Mouse (Mus musculus): ENCODE data around the gene Fam13c. TPM values are rescaled to one million over a fixed set of nuclear protein-coding genes. Genes with fewer than 3 reads are reported as not detected.
A peak's percentile ranks its signal among the peaks of the same experiment; 100 is the strongest.
"Not testable (repeated sequence)": the region's sequence is repeated elsewhere in the genome, so short reads cannot be mapped to it uniquely, and the experiment has no call there.

Gene Fam13c
- 5.4 and 8.5 TPM in 2 replicates for polyA plus RNA-seq (2016; fragmentation: Nextera tagmentation; extraction: Ambion mirVana)

DNA sequence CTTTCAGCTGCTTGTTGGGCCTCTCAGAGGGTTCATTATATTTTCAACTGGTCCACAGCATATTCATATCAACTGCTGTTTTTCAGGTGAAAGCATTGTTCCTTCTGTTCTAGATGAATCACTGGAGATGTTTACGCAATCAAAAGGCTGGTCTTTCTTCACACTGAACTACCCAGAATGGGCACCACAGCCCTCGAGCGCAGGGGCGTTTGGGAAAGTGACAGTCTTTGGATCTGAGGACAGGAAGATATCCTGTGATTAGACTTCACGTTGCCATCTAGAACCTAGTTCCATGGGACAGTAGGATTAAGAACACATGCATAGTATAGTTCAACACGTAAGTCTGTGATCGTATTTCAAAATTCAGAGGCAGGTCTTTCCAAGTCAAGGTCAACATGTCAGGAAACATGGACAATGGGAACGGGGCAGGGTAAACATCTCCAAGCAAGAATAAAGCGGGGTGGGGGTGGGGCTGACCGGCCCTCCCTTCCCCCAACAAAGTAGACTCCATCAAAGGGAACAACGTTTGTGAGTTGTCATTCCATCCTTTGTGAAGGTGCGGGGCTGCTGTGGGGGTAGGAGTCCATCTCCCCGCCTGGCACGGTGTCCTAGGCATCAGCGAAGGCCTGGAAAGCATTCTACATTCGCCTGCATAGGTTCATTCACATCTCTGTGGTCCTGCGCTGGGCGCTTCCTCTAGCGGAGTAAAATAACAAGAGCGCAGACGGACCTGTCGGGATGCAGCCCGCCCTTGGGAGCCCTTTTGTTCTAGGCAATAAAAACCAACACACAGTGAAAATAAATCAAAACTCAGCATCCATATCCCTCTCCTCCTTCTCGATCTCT lies at the start of gene Fam13c:
Gene Fam13c (plus strand): TSS at position 806 of the 846 bp plus-strand sequence.
- no peaks in the 10 kb centered on the region for H3K36me3 ChIP-seq (replicated peaks)
- peak within 1 kb of the TSS; percentile 92 for H3K27ac ChIP-seq (replicated peaks)
- H3K27me3 ChIP-seq (replicated peaks; ENCODE audit: low read depth, poor library complexity, severe bottlenecking) = peaks cover 6% of the 10 kb centered on the region; the same call in 1 of the 2 replicates
- peak; percentile 56 for DNase-seq (ENCODE audit: low spot score)
- peak within 1 kb of the TSS; percentile 82 for H3K4me3 ChIP-seq
- no peaks in the 10 kb centered on the region for H3K9me3 ChIP-seq
- H3K4me1 ChIP-seq = peaks cover 17% of the 10 kb centered on the region
- 10% methylated on average over 24 of the region's 24 CpGs for WGBS

DNA sequence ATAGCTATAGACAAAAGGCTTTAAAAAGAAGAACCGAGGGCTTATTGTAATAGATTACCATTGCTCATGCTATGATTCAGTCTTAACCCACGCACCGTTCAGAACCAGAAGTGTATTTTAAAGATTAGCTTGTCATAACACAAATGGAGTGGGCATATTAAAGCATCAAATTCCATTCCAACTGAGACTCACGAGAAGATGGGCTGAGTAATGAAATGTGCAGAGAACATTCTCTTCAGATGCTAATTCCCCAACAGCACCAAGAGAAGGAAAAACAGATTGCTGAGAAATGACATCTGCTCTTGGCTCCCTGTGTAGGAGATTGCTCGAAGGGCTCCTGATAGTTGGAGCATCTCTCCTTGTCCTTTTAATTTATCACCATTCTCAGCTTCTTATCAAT lies 44.4 kb upstream of the Fam13c start:
- Histone ChIP-seq H3K9me3 (peaks cover 23% of the 10 kb centered on the region), H3K36me3 (replicated peaks) (no peaks in the 10 kb centered on the region), H3K27me3 (replicated peaks; ENCODE audit: low read depth, poor library complexity, severe bottlenecking) (no peaks in the 10 kb centered on the region), H3K4me3 (no peak overlapping the region), H3K4me1 (no peaks in the 10 kb centered on the region), H3K27ac (replicated peaks) (no peak overlapping the region)
- no peak for DNase-seq (ENCODE audit: low spot score)
- 91% methylated on average over 5 of the region's 5 CpGs for WGBS

DNA sequence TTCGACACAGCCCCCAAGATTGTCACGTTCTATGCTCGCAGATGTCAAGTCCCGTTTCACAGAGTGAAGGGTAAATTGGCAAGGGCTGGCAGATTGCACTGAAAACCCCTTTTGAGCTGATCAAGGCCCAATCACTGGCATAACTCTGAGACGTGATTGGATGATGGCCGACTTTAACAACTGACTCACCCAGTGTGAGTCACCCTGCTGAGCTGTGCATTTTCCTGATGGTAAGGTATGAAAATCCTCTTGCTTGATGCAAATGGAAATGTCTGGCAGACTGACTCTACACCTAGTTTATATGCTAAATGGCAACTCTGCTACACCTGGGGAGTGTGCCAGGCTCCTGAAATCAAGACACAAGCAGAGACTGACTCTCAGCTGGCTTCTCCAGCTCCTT lies 42.1 kb upstream of the Fam13c start:
- no peaks in the 10 kb centered on the region for H3K4me1 ChIP-seq
- H3K27ac ChIP-seq (replicated peaks) = no peak overlapping the region
- WGBS = 88% methylated on average over 6 of the region's 6 CpGs

DNA sequence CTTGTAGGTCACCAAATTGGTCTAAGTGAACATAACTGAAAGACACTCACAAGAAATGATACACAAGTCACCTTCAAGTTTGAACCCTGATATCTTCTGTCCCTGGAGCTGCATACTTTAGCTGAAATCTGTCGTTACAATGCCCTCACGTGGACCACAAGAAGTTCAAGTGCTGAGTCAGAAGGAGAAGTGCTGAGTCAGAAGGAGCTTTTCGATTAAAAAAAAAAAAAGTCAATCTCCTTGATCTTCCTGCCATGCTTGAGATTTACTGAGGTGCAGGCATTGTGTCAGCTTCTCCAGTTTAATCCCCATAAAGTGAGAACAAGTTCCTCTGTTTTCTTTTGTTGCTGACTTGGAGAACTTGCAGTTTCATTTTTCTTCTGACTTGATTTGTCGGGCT lies 38.3 kb upstream of the Fam13c start:
- Histone ChIP-seq H3K4me3 (no peak overlapping the region), H3K4me1 (no peaks in the 10 kb centered on the region), H3K27me3 (replicated peaks; ENCODE audit: low read depth, poor library complexity, severe bottlenecking) (no peaks in the 10 kb centered on the region), H3K9me3 (no peaks in the 10 kb centered on the region), H3K27ac (replicated peaks) (no peak overlapping the region), H3K36me3 (replicated peaks) (no peaks in the 10 kb centered on the region)
- 81% methylated on average over 4 of the region's 4 CpGs for WGBS
- DNase-seq (ENCODE audit: low spot score) = no peak

More for the DNA sequence above, 42.1 kb upstream of the Fam13c start:
- H3K4me3 ChIP-seq = no peak overlapping the region
- no peaks in the 10 kb centered on the region for H3K27me3 ChIP-seq (replicated peaks; ENCODE audit: low read depth, poor library complexity, severe bottlenecking)
- no peak for DNase-seq (ENCODE audit: low spot score)
- H3K36me3 ChIP-seq (replicated peaks) = no peaks in the 10 kb centered on the region
- peaks cover 20% of the 10 kb centered on the region for H3K9me3 ChIP-seq

DNA sequence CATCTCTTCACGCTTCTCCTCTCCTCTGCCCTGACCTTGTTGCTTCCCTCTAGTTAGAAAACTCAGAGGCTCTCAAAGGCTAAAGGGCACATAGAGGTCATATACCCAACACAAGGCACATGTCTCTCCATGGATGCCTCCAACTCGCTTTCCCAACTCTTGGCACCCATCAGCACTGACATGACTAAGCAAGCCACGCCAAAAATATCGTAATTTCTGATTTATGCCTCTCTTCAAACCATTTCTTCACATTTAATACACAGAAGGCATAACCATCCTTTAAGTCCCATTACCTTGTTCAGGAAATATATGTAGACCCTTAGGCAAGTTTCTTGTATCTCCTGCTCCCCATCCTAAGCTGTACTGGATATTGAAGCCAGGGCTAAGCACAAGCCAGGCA lies 37.6 kb upstream of the Fam13c start:
- no peaks in the 10 kb centered on the region for H3K9me3 ChIP-seq
- no peaks in the 10 kb centered on the region for H3K36me3 ChIP-seq (replicated peaks)
- H3K4me1 ChIP-seq = no peaks in the 10 kb centered on the region
- no peak for DNase-seq (ENCODE audit: low spot score)
- no peaks in the 10 kb centered on the region for H3K27me3 ChIP-seq (replicated peaks; ENCODE audit: low read depth, poor library complexity, severe bottlenecking)
- 81% methylated on average over 4 of the region's 4 CpGs for WGBS
- H3K4me3 ChIP-seq = no peak overlapping the region
- H3K27ac ChIP-seq (replicated peaks) = no peak overlapping the region

DNA sequence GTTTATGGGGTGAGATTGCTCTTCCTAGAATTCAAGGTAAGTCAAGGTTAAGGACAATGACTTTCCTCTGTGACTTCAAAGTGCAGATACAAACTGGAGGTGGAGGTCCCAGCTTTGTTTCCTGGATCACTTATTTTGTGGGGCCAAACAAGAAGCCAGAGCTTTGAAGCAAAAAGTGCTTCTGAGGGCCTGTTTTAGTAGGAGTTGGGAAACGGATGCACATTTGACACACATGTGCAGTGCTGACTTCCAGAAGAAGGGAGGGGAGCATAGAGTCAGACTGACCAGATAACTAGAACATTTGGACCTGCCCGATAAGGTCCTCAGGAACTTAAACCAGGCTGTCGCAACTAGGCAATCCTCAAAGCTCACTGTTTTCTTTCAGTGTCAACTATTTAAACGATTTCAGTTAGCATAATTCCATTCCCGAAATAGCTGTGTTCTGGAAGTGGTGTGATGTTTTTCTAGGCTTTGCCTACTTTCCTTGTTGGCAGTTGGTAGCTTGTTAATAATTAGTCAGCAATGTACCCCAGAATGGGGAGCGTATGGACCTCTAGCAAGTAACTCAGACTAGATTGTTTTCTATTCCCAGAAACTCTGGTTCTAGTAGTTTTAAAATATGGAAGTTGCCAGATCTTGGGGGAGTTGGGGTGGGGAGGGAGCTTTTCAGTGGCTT lies 22.3 kb upstream of the Fam13c start:
- DNase-seq (ENCODE audit: low spot score) = no peak
- Histone ChIP-seq H3K27ac (replicated peaks) (no peak overlapping the region), H3K36me3 (replicated peaks) (no peaks in the 10 kb centered on the region), H3K9me3 (no peaks in the 10 kb centered on the region), H3K4me1 (no peaks in the 10 kb centered on the region), H3K4me3 (no peak overlapping the region), H3K27me3 (replicated peaks; ENCODE audit: low read depth, poor library complexity, severe bottlenecking) (no peaks in the 10 kb centered on the region)
- 89% methylated on average over 6 of the region's 6 CpGs for WGBS

DNA sequence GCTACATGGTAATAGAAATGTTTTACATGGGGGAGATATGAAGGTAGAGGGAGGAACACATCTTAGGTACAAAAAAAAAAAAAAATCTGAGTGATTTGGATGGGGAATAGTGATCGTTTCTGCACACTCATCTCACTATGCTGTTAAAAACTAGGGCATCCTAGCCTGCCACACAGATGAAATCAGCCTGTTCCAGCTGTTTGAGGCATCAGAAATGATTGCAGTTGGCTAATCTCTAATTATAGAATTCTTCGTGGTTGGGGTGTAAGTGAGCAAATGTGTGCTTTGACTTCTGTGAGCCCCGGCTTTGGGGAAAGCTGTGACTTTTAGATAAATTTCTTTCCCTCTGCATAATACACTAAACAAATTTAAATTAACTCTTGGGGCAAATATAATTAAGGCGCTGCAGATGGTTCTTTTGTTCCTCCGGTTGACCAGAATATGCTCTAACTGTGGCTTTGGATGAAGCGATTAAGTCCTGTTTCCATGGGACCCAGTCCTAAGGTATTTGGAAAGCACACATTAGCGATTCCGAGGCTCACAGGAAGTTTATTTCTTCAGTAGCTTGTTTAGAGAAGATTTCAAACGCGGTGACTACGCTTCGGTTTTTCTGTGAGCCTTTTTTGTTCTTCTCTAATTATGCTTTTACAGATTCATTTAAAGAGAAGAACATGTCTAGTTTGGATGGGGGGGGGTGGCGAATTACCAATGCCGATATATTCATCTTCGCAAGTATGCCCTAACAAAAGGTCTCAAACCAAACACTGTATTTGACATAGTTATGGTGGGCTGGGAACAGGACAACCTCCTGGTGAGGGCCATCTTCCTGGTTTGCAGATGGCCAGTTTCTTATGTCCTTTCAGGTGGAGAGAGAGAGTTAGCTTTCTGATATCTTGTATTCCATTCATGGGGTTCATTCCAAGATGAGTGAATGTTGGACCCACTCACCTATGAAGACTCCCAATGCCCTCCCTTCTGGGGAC lies 20.7 kb upstream of the Fam13c start:
- no peak overlapping the region for H3K27ac ChIP-seq (replicated peaks)
- DNase-seq (ENCODE audit: low spot score) = no peak
- no peak overlapping the region for H3K4me3 ChIP-seq
- H3K9me3 ChIP-seq = no peaks in the 10 kb centered on the region
- WGBS = 78% methylated on average over 15 of the region's 15 CpGs
- no peaks in the 10 kb centered on the region for H3K27me3 ChIP-seq (replicated peaks; ENCODE audit: low read depth, poor library complexity, severe bottlenecking)
- no peaks in the 10 kb centered on the region for H3K4me1 ChIP-seq
- no peaks in the 10 kb centered on the region for H3K36me3 ChIP-seq (replicated peaks)

DNA sequence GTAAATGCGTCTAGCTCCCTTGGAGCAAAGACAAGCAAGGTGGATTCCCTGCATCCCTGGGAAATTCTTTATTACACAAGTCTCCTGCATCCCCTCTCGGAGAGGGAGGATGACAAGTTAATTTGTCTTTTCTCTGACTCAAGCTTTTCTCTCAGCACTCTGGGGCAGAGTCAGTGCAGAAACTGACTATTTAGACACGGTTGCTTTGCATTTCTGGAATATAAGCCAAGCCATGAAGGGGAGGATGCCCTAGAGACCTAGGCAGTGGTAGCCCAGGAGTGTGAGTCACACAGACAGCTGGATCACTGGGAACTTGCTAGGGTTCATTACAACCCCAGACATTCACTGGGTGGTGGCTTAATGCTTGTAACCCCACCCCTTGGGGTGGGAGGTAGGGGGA lies 13.9 kb upstream of the Fam13c start:
- Histone ChIP-seq H3K27me3 (replicated peaks; ENCODE audit: low read depth, poor library complexity, severe bottlenecking) (no peaks in the 10 kb centered on the region), H3K27ac (replicated peaks) (no peak overlapping the region), H3K9me3 (no peaks in the 10 kb centered on the region), H3K36me3 (replicated peaks) (no peaks in the 10 kb centered on the region), H3K4me1 (no peaks in the 10 kb centered on the region), H3K4me3 (no peak overlapping the region)
- DNase-seq (ENCODE audit: low spot score) = no peak
- WGBS = 71% methylated on average over 3 of the region's 3 CpGs

DNA sequence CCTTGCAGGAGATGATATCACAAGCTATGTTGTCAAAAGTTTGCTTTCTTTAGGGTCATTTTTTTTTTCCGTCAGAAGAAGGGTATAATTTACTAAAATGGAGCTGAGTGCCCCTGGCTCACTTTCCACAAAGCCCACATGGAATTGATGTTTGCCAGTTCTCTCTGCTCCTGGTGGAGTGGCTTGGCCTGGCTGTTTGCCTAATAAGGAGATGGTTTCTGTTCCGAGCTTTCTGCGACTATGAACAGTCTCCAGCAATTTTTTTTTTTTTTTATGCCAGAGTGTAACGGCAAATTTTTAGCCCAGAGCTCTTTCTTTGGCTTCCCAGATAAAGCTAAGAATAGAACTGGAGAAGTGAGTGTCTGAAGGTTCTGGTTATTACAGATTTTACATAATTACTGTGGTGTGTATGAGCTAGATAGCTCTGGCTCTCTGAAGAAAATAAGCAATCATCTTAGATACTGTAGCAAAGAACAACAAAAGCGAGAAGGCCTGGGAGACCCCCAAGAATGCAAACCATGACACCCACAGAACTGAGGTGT lies 12.1 kb upstream of the Fam13c start:
- Histone ChIP-seq H3K4me3 (no peak overlapping the region), H3K4me1 (no peaks in the 10 kb centered on the region), H3K36me3 (replicated peaks) (no peaks in the 10 kb centered on the region), H3K9me3 (no peaks in the 10 kb centered on the region), H3K27me3 (replicated peaks; ENCODE audit: low read depth, poor library complexity, severe bottlenecking) (no peaks in the 10 kb centered on the region), H3K27ac (replicated peaks) (no peak overlapping the region)
- WGBS = 77% methylated on average over 5 of the region's 5 CpGs
- DNase-seq (ENCODE audit: low spot score) = no peak

DNA sequence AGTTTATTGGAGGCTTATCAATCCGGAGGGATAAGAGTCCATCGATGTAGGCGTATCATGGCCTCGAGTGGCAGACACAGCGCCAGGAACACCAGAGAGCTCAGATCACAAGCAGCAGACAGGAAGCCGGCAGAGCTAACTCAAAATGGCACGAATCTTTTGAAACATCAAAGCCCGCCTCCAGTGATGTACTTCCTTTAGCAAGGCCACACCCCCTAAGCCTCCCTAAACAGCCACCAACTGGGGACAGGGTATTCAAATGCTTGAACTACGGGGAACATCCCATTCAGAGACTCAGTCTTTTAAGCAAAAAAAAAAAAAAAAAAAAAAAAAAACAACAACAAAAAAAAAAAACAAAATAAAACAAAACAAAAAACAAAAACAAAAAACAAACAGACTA lies 10.9 kb upstream of the Fam13c start:
- no peak overlapping the region for H3K4me3 ChIP-seq
- H3K36me3 ChIP-seq (replicated peaks) = no peaks in the 10 kb centered on the region
- H3K4me1 ChIP-seq = no peaks in the 10 kb centered on the region
- no peak overlapping the region for H3K27ac ChIP-seq (replicated peaks)
- whole genome bisulfite sequencing = 93% methylated on average over 9 of the region's 9 CpGs
- H3K27me3 ChIP-seq (replicated peaks; ENCODE audit: low read depth, poor library complexity, severe bottlenecking) = no peaks in the 10 kb centered on the region
- H3K9me3 ChIP-seq = no peaks in the 10 kb centered on the region
- DNase-seq (ENCODE audit: low spot score) = no peak

DNA sequence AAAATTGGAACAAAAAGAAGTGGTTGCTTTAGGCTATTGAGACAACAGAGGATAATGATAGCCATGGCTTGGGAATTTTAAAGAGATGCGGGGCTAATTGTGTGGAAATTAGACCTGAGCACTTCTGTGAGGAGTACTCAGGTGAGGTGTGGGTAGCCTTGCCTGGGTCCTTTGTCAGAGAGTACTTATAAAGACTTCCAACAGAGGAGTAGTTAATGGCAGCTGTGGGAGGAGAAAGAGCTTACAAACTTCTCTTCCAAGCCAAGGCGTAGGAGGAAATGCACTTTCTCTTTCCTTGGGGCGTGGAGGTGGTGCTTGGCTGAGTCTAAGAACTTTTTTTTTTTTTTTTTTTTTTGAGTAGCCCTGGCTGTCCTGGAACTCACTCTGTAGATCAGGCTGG lies 6.9 kb upstream of the Fam13c start:
- no peak overlapping the region for H3K4me3 ChIP-seq
- H3K27me3 ChIP-seq (replicated peaks; ENCODE audit: low read depth, poor library complexity, severe bottlenecking) = no peaks in the 10 kb centered on the region
- DNase-seq (ENCODE audit: low spot score) = no peak
- H3K9me3 ChIP-seq = no peaks in the 10 kb centered on the region
- no peaks in the 10 kb centered on the region for H3K4me1 ChIP-seq
- WGBS = 92% methylated on average over 3 of the region's 3 CpGs
- no peaks in the 10 kb centered on the region for H3K36me3 ChIP-seq (replicated peaks)
- H3K27ac ChIP-seq (replicated peaks) = no peak overlapping the region

DNA sequence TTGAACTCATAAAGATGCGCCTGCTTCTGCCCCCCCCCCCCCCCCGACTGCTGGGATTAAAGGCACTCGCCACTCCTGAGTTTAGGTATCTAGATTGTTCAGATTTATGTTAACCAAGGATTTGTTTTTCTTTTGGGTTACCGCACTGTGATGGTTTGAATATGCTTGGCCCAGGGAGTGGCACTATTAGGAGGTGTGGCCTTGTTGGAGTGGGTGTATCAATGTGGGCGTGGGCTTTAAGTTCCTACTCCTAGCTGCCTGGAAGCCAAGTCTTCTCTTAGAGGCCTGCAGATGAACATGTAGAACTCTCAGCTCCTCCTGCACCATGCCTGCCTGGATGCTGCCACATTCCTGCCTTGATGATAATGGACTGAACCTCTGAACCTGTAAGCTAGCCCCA lies 6.5 kb upstream of the Fam13c start:
- H3K4me1 ChIP-seq; DNase-seq (ENCODE audit: low spot score); H3K27me3 ChIP-seq (replicated peaks; ENCODE audit: low read depth, poor library complexity, severe bottlenecking); H3K36me3 ChIP-seq (replicated peaks); H3K9me3 ChIP-seq; H3K27ac ChIP-seq (replicated peaks); H3K4me3 ChIP-seq: not testable (repeated sequence)
- WGBS = 88% methylated on average over 5 of the region's 5 CpGs
